Mouse (Mus musculus) 416B (cell line): Measurements from ENCODE around the gene Mansc1.
"Not testable (repeated sequence)": the region's sequence is repeated elsewhere in the genome, so short reads cannot be mapped to it uniquely, and the experiment has no call there.

ENCODE experiments used
- DNase-seq: peaks from one replicate; pipeline ENCODE4 v3.0.0; 2011; ENCODE audit warnings: low read depth

Mansc1 gene

GRCm38 (mm10) chr6:134631947-134632687, at the start of gene Mansc1:
Gene Mansc1 (minus strand): TSS chr6:134632488.
- DNase-seq, result no peak

- not testable (repeated sequence) for DNase-seq
Measured at GRCm38 (mm10) chr6:134679330-134679729, 47.0 kb upstream of the Mansc1 start.

- no peak for DNase-seq
Measured at GRCm38 (mm10) chr6:134678037-134678436, 45.7 kb upstream of the Mansc1 start.

DNA sequence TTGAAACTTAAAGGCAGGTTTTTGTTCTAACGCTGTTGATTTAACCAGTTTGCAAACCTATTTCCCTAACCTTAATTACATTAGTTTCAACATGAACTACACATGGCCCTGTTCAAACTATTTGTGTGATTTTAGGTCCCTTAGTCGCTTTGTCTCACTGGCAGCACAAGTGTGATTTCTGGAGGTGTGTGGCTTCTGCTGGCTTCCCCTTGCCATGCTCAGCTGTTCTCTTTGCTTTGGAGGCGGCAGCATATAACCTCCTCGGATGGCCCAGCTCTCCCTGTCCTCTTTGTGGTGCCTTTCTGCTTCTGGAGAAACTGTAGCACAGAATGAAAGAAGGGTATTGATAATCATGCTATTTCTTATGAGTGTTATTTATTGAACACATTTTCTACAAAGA, 45.2 kb upstream of the Mansc1 start:
- DNase-seq, result no peak

- DNase-seq, result peak; percentile 53
Measured at GRCm38 (mm10) chr6:134673712-134674111, 41.4 kb upstream of the Mansc1 start.

GRCm38 (mm10) chr6:134670881-134671411, 38.7 kb upstream of the Mansc1 start:
- peak; percentile 79 for DNase-seq

- DNase-seq, result no peak
Measured at GRCm38 (mm10) chr6:134669179-134669865, 37.0 kb upstream of the Mansc1 start.

GRCm38 (mm10) chr6:134668519-134668918, 36.2 kb upstream of the Mansc1 start:
- DNase-seq, result peak; percentile 65

- no peak for DNase-seq
Measured at GRCm38 (mm10) chr6:134665817-134666216, 33.5 kb upstream of the Mansc1 start.

DNA sequence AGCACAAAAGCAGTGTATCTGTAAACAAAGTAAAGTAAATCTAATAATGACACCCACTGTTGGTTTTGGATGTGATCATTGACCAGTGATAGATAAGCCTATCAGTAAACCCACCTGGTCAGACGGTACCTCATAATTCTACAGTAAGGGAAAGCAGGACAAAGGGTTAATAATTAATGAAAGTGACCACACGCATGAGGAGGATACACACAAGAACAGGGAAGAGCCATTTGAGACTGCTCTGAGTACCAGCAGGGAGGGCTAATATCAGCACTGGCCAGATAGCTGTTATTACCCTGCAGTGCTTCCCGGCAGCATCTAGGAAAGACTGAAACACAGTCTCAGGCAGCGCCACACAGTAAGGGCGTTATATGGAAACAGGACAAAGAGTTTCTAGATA, 32.3 kb upstream of the Mansc1 start:
- no peak for DNase-seq

DNA sequence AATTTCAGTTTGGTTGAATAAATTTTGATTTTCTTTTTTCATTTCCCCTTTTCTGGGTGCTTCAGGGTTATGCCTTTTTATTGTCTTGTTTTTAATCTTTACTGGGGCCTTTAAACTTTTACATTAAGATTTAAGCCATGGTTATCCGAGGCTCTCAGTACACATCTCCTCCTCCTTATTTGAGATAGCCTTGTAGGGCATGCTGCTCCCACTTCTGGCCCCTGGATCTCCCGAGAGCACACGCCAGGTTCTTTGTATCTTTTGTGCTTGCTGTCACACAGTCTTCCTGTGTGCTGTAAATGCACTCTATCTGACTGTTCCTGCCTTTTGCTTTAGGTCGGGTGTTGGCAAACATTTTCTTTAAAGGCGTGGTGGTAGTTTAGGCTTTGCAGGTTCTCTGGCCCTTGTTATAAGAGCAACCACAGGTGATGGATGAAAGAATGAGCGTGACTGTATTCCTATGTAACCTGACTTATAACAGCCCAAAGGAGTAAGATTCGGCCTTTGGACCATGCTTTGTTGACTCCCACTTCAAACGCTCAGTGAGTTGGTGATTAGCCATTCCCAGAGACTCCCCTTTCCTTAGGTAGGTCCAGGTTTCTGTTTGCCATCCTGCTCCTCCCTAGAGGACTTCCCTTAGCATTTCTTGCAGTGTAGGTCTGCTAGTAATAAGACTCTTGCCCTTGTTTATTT, 28.6 kb upstream of the Mansc1 start:
- no peak for DNase-seq

GRCm38 (mm10) chr6:134659108-134659958, 27.0 kb upstream of the Mansc1 start:
- DNase-seq, result peak; percentile 77

DNA sequence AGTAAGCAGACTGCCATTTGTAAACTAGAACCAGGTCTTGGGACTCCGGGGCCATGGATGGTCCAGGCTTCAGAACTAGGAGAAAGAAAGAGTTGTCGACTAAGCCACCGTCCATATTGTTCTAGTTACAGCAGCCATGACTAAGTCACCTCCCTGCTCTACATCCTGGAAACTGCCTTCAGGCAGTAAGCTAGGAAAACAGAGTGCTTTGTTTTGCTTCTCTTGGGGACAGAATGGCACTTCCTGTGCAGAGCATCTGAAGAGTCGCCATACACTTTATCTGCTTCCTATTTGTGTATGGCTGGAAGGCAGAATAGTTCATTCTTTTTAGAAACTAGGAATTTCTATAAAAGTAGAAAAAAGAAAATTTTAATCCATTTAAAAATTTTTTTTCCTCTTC, 24.2 kb upstream of the Mansc1 start:
- DNase-seq, result no peak

GRCm38 (mm10) chr6:134648356-134648755, 16.1 kb upstream of the Mansc1 start:
- DNase-seq, result no peak

DNA sequence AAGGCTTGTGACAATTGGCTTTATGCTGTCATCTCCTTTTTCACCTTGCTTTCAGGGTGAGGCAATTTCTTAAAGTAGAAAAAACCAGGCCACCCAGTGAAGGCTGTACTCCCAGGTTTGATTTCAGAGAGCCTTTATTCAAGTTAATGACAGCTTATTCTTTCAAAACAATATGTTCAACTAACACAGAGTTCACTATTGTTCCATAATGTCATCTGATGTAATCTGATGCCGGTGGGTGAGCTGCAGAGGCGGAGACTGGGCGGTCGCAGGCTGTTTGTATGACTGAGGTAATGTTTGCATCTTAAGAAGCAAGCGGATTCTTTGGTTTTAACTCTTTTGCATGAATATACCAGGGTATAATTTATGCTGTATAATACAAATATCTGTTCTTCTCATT, 15.3 kb upstream of the Mansc1 start:
- peak; percentile 40 for DNase-seq

- DNase-seq, result no peak
Measured at GRCm38 (mm10) chr6:134646835-134647234, 14.5 kb upstream of the Mansc1 start.

DNA sequence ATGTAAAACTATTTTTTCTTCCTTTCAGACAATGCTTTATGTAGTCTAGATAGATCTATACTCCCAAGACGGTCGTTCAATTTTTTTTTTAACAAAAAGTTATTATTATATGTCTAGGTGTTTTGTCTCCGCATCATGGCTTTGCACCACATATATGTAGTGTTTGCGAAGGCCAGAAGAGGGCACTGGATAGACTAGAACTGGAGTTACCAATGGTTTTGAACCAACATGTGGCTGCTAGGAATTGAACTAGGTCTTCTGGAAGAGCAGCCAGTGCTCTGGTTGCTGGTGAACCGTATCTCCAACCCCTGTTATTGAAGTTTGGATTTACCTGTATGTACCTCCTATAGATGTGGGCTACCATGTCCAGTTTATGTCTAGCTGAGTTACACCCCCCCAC, 11.0 kb upstream of the Mansc1 start:
- peak; percentile 48 for DNase-seq

DNA sequence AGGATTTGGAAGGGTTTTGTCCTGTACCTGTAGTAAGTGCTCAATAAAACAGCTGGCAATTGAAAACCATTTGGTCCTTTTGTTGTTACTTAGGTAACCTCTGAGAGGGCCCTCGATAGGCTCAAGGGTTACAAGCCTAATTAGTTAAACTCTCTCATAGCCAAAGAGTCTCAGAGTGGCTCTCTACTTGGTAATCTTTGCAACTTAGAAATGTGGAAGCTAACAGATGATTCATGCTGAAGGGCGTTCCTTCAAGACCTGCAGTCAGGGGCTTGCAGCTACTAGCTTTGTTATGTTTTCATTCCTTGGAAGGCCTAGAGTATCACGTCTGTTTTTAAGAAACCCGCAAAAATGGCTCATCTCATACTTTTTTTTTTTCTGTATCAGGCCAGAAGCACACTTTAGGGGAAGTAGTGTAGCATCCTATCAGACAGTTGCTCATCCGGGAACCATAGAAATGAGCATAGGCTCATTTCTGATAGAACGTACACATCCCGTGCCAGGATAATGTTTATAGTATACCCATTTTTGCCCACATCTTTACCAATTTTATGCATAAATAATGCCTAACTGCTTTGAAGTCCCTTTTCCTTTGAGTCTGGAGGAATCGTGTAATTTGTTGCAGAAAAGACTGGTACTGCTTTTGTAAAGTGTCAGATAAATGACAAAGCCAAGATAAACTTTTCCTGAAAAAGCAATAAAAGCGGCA, 9.6 kb upstream of the Mansc1 start:
- peak; percentile 65 for DNase-seq

DNA sequence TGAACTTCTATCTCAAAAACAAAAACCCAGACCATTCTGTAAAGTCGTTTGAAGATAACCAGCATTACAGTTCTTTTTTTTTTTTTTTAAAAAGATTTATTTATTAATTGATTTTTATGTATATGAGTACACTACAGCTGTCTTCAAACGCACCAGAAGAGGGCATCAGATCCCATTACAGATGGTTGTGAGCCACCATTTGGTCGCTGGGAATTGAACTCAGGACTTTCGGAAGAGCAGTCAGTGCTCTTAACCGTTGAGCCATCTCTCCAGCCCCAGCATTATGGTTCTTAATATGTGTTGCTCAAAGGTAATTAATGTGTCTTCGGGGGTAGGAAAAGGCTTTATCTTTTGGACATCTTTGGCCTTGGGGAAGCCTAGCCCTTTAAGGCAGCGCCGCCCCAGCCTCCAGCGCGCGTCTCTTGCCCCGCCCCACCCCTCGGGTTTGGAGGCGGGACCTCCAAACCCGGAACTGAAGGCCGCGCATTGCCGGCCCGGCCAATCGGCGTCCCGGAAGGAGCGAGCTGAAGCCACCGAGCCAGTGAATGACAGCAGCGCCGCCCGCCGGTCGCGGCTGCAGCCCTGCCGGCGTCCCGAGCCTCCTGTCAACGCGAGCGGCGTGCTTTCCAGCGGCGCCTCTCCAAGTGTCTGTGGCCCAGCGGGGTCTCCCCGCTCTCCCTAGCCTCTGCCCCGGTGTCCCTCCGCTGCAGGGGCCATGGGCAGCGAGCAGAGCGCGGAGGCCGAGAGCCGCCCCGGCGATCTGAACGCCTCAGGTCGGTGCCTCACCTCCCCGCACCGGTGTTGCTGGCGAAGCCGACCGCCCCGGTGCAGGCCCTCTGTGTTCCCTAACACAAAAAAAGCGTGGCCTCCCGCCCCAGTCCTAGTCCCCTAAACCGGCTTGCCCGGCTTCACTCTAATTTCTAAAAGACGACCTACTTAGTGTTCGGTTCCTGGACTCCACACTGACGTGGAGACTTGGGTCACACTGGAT, 8.5 kb upstream of the Mansc1 start:
- DNase-seq, result peak; percentile 95

GRCm38 (mm10) chr6:134639900-134640299, 7.6 kb upstream of the Mansc1 start:
- peak; percentile 27 for DNase-seq
